Mouse (Mus musculus) cerebellum, adult 2 months (tissue): ENCODE results near the gene Zfc3h1.

Source experiments
- CTCF ChIP-seq: fragments of 200-500 bp; IDR thresholded peaks from 2 replicates; pipeline ENCODE4 v1.5.1; 2011; ENCODE audit warnings: low read depth, mild to moderate bottlenecking, control low read depth, low read length, moderate library complexity, borderline replicate concordance; ENCODE audit not compliant: insufficient read depth
- POLR2A ChIP-seq: fragments of 200-500 bp; IDR thresholded peaks from 2 replicates; pipeline ENCODE4 v1.6.1; 2011; ENCODE audit warnings: low read length, control low read depth, borderline replicate concordance; ENCODE audit not compliant: insufficient read depth

DNA sequence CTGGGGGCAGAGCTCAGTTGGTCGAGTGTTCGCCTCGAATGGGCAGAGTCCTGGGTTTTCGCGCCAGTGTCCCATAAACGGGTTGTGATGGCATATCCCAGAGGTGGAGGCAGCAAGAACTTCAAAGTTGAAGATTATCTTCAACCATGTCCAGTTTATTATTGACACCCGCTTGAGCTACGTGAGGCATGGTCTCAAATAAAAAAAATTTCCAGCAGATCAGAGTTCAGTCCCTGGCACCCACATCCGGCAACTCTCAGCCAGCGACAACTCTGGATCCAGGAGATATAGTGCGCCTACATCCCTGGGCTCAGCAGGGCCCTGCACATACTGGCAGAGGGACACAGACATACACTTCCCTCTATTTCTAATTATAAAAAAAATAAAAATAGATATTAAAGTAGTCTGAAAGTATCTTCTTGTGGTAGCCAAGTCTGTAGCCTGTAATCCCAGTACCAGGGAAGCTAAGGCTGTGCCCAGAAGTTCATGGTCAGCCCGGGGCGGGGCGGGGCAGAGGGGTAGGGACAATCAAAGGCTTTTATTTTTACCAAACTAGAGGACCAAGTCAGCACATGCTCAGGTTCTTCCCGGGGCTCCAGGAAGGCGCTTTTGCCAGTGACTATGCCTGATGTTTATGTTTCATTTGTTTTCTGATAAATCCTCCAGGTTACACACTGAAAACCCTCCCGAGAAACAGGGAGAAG, 26.4 kb upstream of the Zfc3h1 start:
- no peak for TF ChIP-seq CTCF
- TF ChIP-seq POLR2A: no peak
